Mouse (Mus musculus): Measurements from ENCODE around the gene Gabrb1. TPM values are rescaled to one million over a fixed set of nuclear protein-coding genes. Genes with fewer than 3 reads are reported as not detected.

Gabrb1 gene
- polyA plus RNA-seq, 1 experiment, result not detected

GRCm38 (mm10) chr5:72156598-72156997 is 498.7 kb downstream of the Gabrb1 start:
- DNase-seq (ENCODE audit: low read depth in 1 of 2, low spot score in 2 of 2), result no peak
- whole genome bisulfite sequencing, result 82% methylated on average over 5 of the region's 5 CpGs
- H3K36me3 ChIP-seq (ENCODE audit: control insufficient read depth, insufficient read depth, low read length), result peaks cover 22% of the 10 kb centered on the region
- no peak for TF ChIP-seq CTCF (IDR thresholded peaks at IDR 0.05; ENCODE audit: extremely low read depth, insufficient read depth, insufficient read length, insufficient replicate concordance)
- TF ChIP-seq POLR2A (IDR thresholded peaks at IDR 0.05; ENCODE audit: low read depth, low read length), result no peak
- no peak overlapping the region for H3K4me3 ChIP-seq (ENCODE audit: extremely low read depth, insufficient read depth, insufficient read length)
- no peak overlapping the region for H3K27ac ChIP-seq (ENCODE audit: insufficient read depth, low read length)
- H3K27me3 ChIP-seq (ENCODE audit: control insufficient read depth, insufficient read depth, low read length), result no peaks in the 10 kb centered on the region
- H3K4me1 ChIP-seq (ENCODE audit: control insufficient read depth, insufficient read depth, insufficient read length), result peaks cover 13% of the 10 kb centered on the region; the same call in 1 of the 2 replicates

GRCm38 (mm10) chr5:72158667-72159066 is 500.8 kb downstream of the Gabrb1 start:
- peaks cover 23% of the 10 kb centered on the region for H3K36me3 ChIP-seq (ENCODE audit: control insufficient read depth, insufficient read depth, low read length)
- peaks cover 14% of the 10 kb centered on the region for H3K4me1 ChIP-seq (ENCODE audit: control insufficient read depth, insufficient read depth, insufficient read length)
- H3K27me3 ChIP-seq (ENCODE audit: control insufficient read depth, insufficient read depth, low read length), result no peaks in the 10 kb centered on the region
- TF ChIP-seq POLR2A (IDR thresholded peaks at IDR 0.05; ENCODE audit: low read depth, low read length) (no peak), CTCF (IDR thresholded peaks at IDR 0.05; ENCODE audit: extremely low read depth, insufficient read depth, insufficient read length, insufficient replicate concordance) (no peak)
- H3K27ac ChIP-seq (ENCODE audit: insufficient read depth, low read length), result no peak overlapping the region
- DNase-seq (ENCODE audit: low read depth in 1 of 2, low spot score in 2 of 2), result no peak
- no peak overlapping the region for H3K4me3 ChIP-seq (ENCODE audit: extremely low read depth, insufficient read depth, insufficient read length)
- WGBS, result 93% methylated on average over 12 of the region's 12 CpGs

GRCm38 (mm10) chr5:72159537-72159936 is 501.6 kb downstream of the Gabrb1 start:
- DNase-seq (ENCODE audit: low read depth in 1 of 2, low spot score in 2 of 2), result no peak
- TF ChIP-seq CTCF (IDR thresholded peaks at IDR 0.05; ENCODE audit: extremely low read depth, insufficient read depth, insufficient read length, insufficient replicate concordance) (no peak), POLR2A (IDR thresholded peaks at IDR 0.05; ENCODE audit: low read depth, low read length) (no peak)

GRCm38 (mm10) chr5:72160781-72161485 is 503.0 kb downstream of the Gabrb1 start:
- DNase-seq (ENCODE audit: low read depth in 1 of 2, low spot score in 2 of 2), result no peak
- 35% methylated on average over 11 of the region's 11 CpGs for whole genome bisulfite sequencing
- no peaks in the 10 kb centered on the region for H3K27me3 ChIP-seq (ENCODE audit: control insufficient read depth, insufficient read depth, low read length)
- TF ChIP-seq POLR2A (IDR thresholded peaks at IDR 0.05; ENCODE audit: low read depth, low read length) (no peak), CTCF (IDR thresholded peaks at IDR 0.05; ENCODE audit: extremely low read depth, insufficient read depth, insufficient read length, insufficient replicate concordance) (no peak)
- peak overlapping the region; percentile 75 for H3K27ac ChIP-seq (ENCODE audit: insufficient read depth, low read length)
- peak overlapping the region; percentile 27; the same call in 1 of the 2 replicates for H3K4me3 ChIP-seq (ENCODE audit: extremely low read depth, insufficient read depth, insufficient read length)
- H3K4me1 ChIP-seq (ENCODE audit: control insufficient read depth, insufficient read depth, insufficient read length), result peaks cover 14% of the 10 kb centered on the region
- peaks cover 26% of the 10 kb centered on the region for H3K36me3 ChIP-seq (ENCODE audit: control insufficient read depth, insufficient read depth, low read length)

More at GRCm38 (mm10) chr5:72159537-72159936, 501.6 kb downstream of the Gabrb1 start:
- Histone ChIP-seq H3K27ac (ENCODE audit: insufficient read depth, low read length) (peak overlapping the region; percentile 6; the same call in 1 of the 2 replicates), H3K36me3 (ENCODE audit: control insufficient read depth, insufficient read depth, low read length) (peaks cover 23% of the 10 kb centered on the region), H3K27me3 (ENCODE audit: control insufficient read depth, insufficient read depth, low read length) (no peaks in the 10 kb centered on the region), H3K4me1 (ENCODE audit: control insufficient read depth, insufficient read depth, insufficient read length) (peaks cover 14% of the 10 kb centered on the region), H3K4me3 (ENCODE audit: extremely low read depth, insufficient read depth, insufficient read length) (no peak overlapping the region)
- 29% methylated on average over 6 of the region's 6 CpGs for WGBS

GRCm38 (mm10) chr5:72162855-72163254 is 504.9 kb downstream of the Gabrb1 start:
- Histone ChIP-seq H3K36me3 (ENCODE audit: control insufficient read depth, insufficient read depth, low read length) (peaks cover 23% of the 10 kb centered on the region), H3K4me3 (ENCODE audit: extremely low read depth, insufficient read depth, insufficient read length) (no peak overlapping the region), H3K27me3 (ENCODE audit: control insufficient read depth, insufficient read depth, low read length) (no peaks in the 10 kb centered on the region), H3K27ac (ENCODE audit: insufficient read depth, low read length) (peak overlapping the region; percentile 73; the same call in 1 of the 2 replicates), H3K4me1 (ENCODE audit: control insufficient read depth, insufficient read depth, insufficient read length) (peaks cover 22% of the 10 kb centered on the region)
- TF ChIP-seq CTCF (IDR thresholded peaks at IDR 0.05; ENCODE audit: extremely low read depth, insufficient read depth, insufficient read length, insufficient replicate concordance) (no peak), POLR2A (IDR thresholded peaks at IDR 0.05; ENCODE audit: low read depth, low read length) (no peak)
- DNase-seq (ENCODE audit: low read depth in 1 of 2, low spot score in 2 of 2), result peak in 1 of 2 experiments; percentile 26
- 10% methylated on average over 5 of the region's 5 CpGs for WGBS

- Histone ChIP-seq H3K4me3 (ENCODE audit: extremely low read depth, insufficient read depth, insufficient read length) (no peak overlapping the region), H3K27me3 (ENCODE audit: control insufficient read depth, insufficient read depth, low read length) (no peaks in the 10 kb centered on the region), H3K4me1 (ENCODE audit: control insufficient read depth, insufficient read depth, insufficient read length) (peaks cover 22% of the 10 kb centered on the region), H3K27ac (ENCODE audit: insufficient read depth, low read length) (no peak overlapping the region), H3K36me3 (ENCODE audit: control insufficient read depth, insufficient read depth, low read length) (peaks cover 17% of the 10 kb centered on the region)
- no peak for DNase-seq (ENCODE audit: low read depth in 1 of 2, low spot score in 2 of 2)
- TF ChIP-seq POLR2A (IDR thresholded peaks at IDR 0.05; ENCODE audit: low read depth, low read length), result no peak
- no peak for TF ChIP-seq CTCF (IDR thresholded peaks at IDR 0.05; ENCODE audit: extremely low read depth, insufficient read depth, insufficient read length, insufficient replicate concordance)
- WGBS, result 70% methylated on average over 7 of the region's 7 CpGs
Observed at GRCm38 (mm10) chr5:72164386-72164785, 506.5 kb downstream of the Gabrb1 start.

Data from spleen, adult 2 months (tissue).